Mouse (Mus musculus) CH12.LX (cell line): ENCODE results near the gene Tram2. TPM values are rescaled to one million over a fixed set of nuclear protein-coding genes. Genes with fewer than 3 reads are reported as not detected.

Experiments
- DNase-seq: peaks from one replicate; pipeline ENCODE4 v3.0.0-alpha.2; 2013; ENCODE audit errors: extremely low read depth
- H3K27ac ChIP-seq: 2 replicates; pipeline ENCODE4 v1.5.1; 2012; ENCODE audit warnings: low read depth, mild to moderate bottlenecking, control low read depth, moderate library complexity; ENCODE audit not compliant: insufficient read depth
- H3K27me3 ChIP-seq: replicated peaks from 2 replicates; pipeline ENCODE3; 2012; ENCODE audit warnings: inconsistent platforms
- H3K36me3 ChIP-seq, 2 experiments: replicated peaks in 1 of 2; 2 replicates each; pipeline versions ENCODE3 to v1.6.1; 2012; ENCODE audit warnings: inconsistent platforms in 1 of 2, low read length in 1 of 2, mild to moderate bottlenecking in 1 of 2, mixed read lengths in 1 of 2, moderate library complexity in 1 of 2; ENCODE audit not compliant: control insufficient read depth in 1 of 2, insufficient read depth in 1 of 2
- H3K4me1 ChIP-seq, 2 experiments: 2 replicates each; pipeline ENCODE4 v1.6.1; 2012; ENCODE audit warnings: inconsistent platforms in 1 of 2, moderate library complexity in 1 of 2; ENCODE audit not compliant: insufficient read depth in 2 of 2, control insufficient read depth in 1 of 2
- H3K4me2 ChIP-seq: 2 replicates; pipeline ENCODE4 v1.6.1; 2012; ENCODE audit warnings: low read depth, mild to moderate bottlenecking, control low read depth; ENCODE audit not compliant: poor library complexity, insufficient read depth, severe bottlenecking
- H3K4me3 ChIP-seq, 3 experiments: fragments of 150-350 bp in 1 of 3; sonication (generic) in 1 of 3; replicated peaks in 1 of 3; 2 replicates each; pipeline versions ENCODE3 to v1.5.1; 2011 to 2012; ENCODE audit warnings: low read depth in 2 of 3, low read length in 2 of 3, mild to moderate bottlenecking in 2 of 3, moderate library complexity in 2 of 3, control low read depth in 1 of 3, improper control_type of control experiment in 1 of 3, inconsistent platforms in 1 of 3, mixed read lengths in 1 of 3; ENCODE audit not compliant: poor library complexity in 1 of 3
- H3K79me2 ChIP-seq: replicated peaks from 2 replicates; pipeline ENCODE4 v1.6.1; 2012; ENCODE audit warnings: mild to moderate bottlenecking, moderate library complexity; ENCODE audit not compliant: control insufficient read depth, poor library complexity, insufficient read depth, severe bottlenecking; ENCODE audit errors: extremely low read depth
- H3K9ac ChIP-seq: 2 replicates; pipeline ENCODE4 v1.6.1; 2012; ENCODE audit warnings: low read depth, mild to moderate bottlenecking, control low read depth, moderate library complexity; ENCODE audit not compliant: insufficient read depth
- H3K9me3 ChIP-seq: replicated peaks from 2 replicates; pipeline ENCODE3; 2012; ENCODE audit warnings: low read length, inconsistent platforms, mixed read lengths
- BHLHE40 ChIP-seq: IDR thresholded peaks from 2 replicates; pipeline ENCODE4 v1.6.1; 2011; ENCODE audit warnings: mild to moderate bottlenecking, low read depth, low read length, improper control_type of control experiment
- CHD2 ChIP-seq: IDR thresholded peaks from 2 replicates; pipeline ENCODE4 v1.6.1; 2011; ENCODE audit warnings: low read length, improper control_type of control experiment
- CTCF ChIP-seq, 2 experiments: IDR thresholded peaks in 1 of 2; conservative IDR thresholded peaks in 1 of 2; 2 replicates each; pipeline ENCODE4 v1.5.1; 2011 to 2012; ENCODE audit warnings: low read depth in 2 of 2, low read length in 2 of 2, improper control_type of control experiment in 1 of 2, inconsistent platforms in 1 of 2, mild to moderate bottlenecking in 1 of 2, moderate library complexity in 1 of 2
- ELF1 ChIP-seq: IDR thresholded peaks from 2 replicates; pipeline ENCODE4 v1.6.1; 2014; ENCODE audit warnings: low read depth, mild to moderate bottlenecking, inconsistent platforms, low read length, improper control_type of control experiment
- GABPA ChIP-seq: IDR thresholded peaks from 2 replicates; pipeline ENCODE4 v1.6.1; 2012; ENCODE audit warnings: low read depth, low read length, improper control_type of control experiment, inconsistent platforms; ENCODE audit not compliant: insufficient replicate concordance
- HCFC1 ChIP-seq: IDR thresholded peaks from 2 replicates; pipeline ENCODE4 v1.6.1; 2012; ENCODE audit warnings: low read depth, mild to moderate bottlenecking, inconsistent platforms, low read length, improper control_type of control experiment
- IRF4 ChIP-seq: IDR thresholded peaks from 2 replicates; pipeline ENCODE4 v1.6.1; 2014; ENCODE audit warnings: low read depth, mild to moderate bottlenecking, inconsistent platforms, low read length, improper control_type of control experiment
- KAT2A ChIP-seq: IDR thresholded peaks from 2 replicates; pipeline ENCODE4 v1.6.1; 2012; ENCODE audit warnings: low read length, improper control_type of control experiment, inconsistent platforms; ENCODE audit not compliant: insufficient replicate concordance
- MAFK ChIP-seq: IDR thresholded peaks from 2 replicates; pipeline ENCODE4 v1.6.1; 2011; ENCODE audit warnings: low read length, improper control_type of control experiment; ENCODE audit not compliant: insufficient replicate concordance
- MAX ChIP-seq: IDR thresholded peaks from 2 replicates; pipeline ENCODE4 v1.6.1; 2011; ENCODE audit warnings: low read length, improper control_type of control experiment
- MXI1 ChIP-seq: IDR thresholded peaks from 2 replicates; pipeline ENCODE4 v1.6.1; 2011; ENCODE audit warnings: mild to moderate bottlenecking, low read depth, low read length, improper control_type of control experiment
- MYC ChIP-seq: IDR thresholded peaks from 2 replicates; pipeline ENCODE4 v1.6.1; 2011; ENCODE audit warnings: low read depth, mild to moderate bottlenecking, improper control_type of control experiment, low read length
- PAX5 ChIP-seq: IDR thresholded peaks from 2 replicates; pipeline ENCODE4 v1.6.1; 2012; ENCODE audit warnings: low read length, inconsistent platforms, mixed read lengths
- POLR2A ChIP-seq: IDR thresholded peaks from 2 replicates; pipeline ENCODE4 v1.6.1; 2011; ENCODE audit warnings: low read depth, mild to moderate bottlenecking, improper control_type of control experiment, low read length
- SIN3A ChIP-seq: IDR thresholded peaks from 2 replicates; pipeline ENCODE4 v1.6.1; 2012; ENCODE audit warnings: low read length, improper control_type of control experiment, inconsistent platforms
- SMC3 ChIP-seq: IDR thresholded peaks from 2 replicates; pipeline ENCODE4 v1.6.1; 2011; ENCODE audit warnings: low read depth, low read length, improper control_type of control experiment
- USF1 ChIP-seq: IDR thresholded peaks from 2 replicates; pipeline ENCODE4 v1.6.1; 2014; ENCODE audit warnings: low read depth, mild to moderate bottlenecking, inconsistent platforms, low read length, improper control_type of control experiment
- ZKSCAN1 ChIP-seq: IDR thresholded peaks from 2 replicates; pipeline ENCODE4 v1.6.1; 2012; ENCODE audit warnings: low read depth, inconsistent platforms, low read length, improper control_type of control experiment, borderline replicate concordance
- ZMIZ1 ChIP-seq: IDR thresholded peaks from 2 replicates; pipeline ENCODE4 v1.6.1; 2012; ENCODE audit warnings: low read depth, mild to moderate bottlenecking, inconsistent platforms, low read length, improper control_type of control experiment
- dilution Hi-C: fragments of 300-500 bp; cut with MboI; formaldehyde crosslinking; loops from 2 replicates; pipeline ENCODE4 v1.14.3; 2020; ENCODE audit warnings: low sequenced_read_pairs; ENCODE audit not compliant: extremely low pct_unique_long_range_greater_than_20kb, extremely low pct_ligation_motif_present
- in situ Hi-C: fragments of 300-500 bp; cut with MboI; formaldehyde crosslinking; loops from 3 replicates; pipeline ENCODE4 v1.14.3; 2019; ENCODE audit warnings: low sequenced_read_pairs, low pct_ligation_motif_present, low pct_unique_long_range_greater_than_20kb, mixed read lengths
- polyA plus RNA-seq: library from polyadenylated mRNA; unstranded; fragments of >175 nt; gene quantifications from 2 replicates; pipeline ENCODE4 v1.2.1, GENCODE M21; 2012; ENCODE audit warnings: low read depth; ENCODE audit not compliant: insufficient read length
- total RNA-seq, 2 experiments: library from RNA; depleted of rRNA; stranded (reverse); fragments of 300-350 nt in 1 of 2; fragments of >200 nt in 1 of 2; gene quantifications; 2 replicates each; pipeline ENCODE4 v1.2.3; 2012 to 2014

The Tram2 gene
- total and polyA plus RNA-seq, 3 experiments: 1.9 to 6.6 (median 2.4) TPM

DNA sequence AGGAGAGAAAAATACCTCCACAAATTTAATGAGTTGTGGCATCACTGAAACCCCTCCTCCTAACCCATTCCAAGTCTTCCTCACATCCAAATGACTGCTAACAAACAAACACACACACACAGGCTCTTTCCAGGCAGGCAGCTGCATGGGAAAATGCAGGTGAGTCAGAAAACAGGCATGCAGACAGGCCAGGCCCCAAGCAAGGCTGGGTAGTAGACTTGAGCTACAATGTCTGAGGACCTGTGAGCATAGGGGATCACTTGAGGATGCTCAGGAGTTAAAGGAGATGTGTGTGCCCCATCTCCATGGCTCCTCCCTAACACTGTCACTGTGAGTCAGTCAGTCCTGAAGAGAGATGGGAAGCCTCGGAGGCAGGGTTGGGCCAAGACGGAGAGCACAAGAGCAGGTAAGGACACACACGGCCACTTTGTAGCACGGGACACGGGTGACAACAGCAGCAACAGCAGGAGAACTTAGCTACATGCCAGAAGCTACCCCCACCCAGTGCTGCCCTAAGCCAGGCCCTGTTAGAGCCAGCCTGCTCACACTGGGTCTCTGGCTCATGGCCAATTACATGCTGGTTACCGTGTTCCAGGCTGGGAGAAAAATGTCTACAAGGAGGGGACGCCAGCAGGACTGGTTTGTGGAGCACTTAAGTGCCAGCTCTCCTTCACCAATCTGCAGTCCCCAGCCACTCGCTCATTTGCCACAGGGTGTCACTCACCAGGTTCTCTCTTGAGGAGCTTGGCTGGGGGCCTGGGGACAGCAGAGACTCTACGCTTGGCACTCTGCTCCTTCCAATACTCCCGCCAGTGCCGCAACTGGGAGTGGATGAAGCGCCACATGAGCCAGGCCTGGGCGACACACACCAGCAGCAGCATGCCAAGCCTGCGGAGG, 76.5 kb downstream of the Tram2 start:
- DNase-seq: no peak
- Histone ChIP-seq H3K9me3 (no peaks in the 10 kb centered on the region), H3K27me3 (no peaks in the 10 kb centered on the region), H3K9ac (no peak overlapping the region), H3K4me2 (no peak overlapping the region), H3K79me2 (no peaks in the 10 kb centered on the region; the same call in 1 of the 2 replicates), H3K36me3 (peaks cover 38 to 96% of the 10 kb centered on the region in 2 experiments), H3K4me1 (peaks cover 0 to 22% of the 10 kb centered on the region in 2 experiments; a peak in 2 of 4 replicates), H3K4me3 (no peak overlapping the region), H3K27ac (no peak overlapping the region)
- in situ Hi-C loops: no loop called here
- dilution Hi-C loops: no loop called here
- no peak for TF ChIP-seq POLR2A

DNA sequence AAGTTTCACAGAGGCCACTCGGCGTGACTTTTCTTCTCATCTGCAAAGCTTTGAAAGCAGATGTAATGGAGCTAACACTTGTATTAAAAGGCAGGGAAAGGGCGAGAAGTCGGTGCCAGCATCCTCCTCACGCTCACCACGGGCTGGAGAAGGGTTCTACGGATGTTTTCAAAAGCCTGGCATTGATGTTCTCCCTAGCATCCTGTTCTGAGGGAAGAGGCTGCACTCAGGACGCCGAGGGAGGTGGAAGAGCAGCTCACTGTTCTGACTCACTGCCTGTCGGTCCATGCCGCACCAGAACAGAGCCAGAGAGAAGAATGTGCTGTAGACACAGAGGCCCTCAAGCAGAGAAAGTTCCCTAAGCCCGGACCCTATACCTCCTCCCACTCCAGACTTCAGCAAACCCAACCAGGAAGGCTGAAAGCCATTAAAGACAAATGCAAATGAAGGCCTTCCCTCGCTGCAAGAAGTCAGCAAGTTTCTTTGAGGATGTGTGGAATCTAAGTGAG, 81.1 kb downstream of the Tram2 start:
- H3K79me2 ChIP-seq: no peaks in the 10 kb centered on the region; the same call in 1 of the 2 replicates
- TF ChIP-seq BHLHE40 (no peak), IRF4 (no peak), SIN3A (no peak), PAX5 (no peak), ZMIZ1 (no peak), MAX (no peak), MXI1 (no peak), ZKSCAN1 (no peak), CHD2 (no peak), MYC (no peak), HCFC1 (no peak), GABPA (no peak), KAT2A (no peak), ELF1 (no peak), CTCF (conservative IDR thresholded peaks at IDR 0.05 in 1 of 2, IDR thresholded peaks at IDR 0.05 in 1 of 2; ENCODE audit: low read depth in 2 of 2, low read length in 2 of 2) (no peak), SMC3 (no peak), USF1 (no peak), MAFK (no peak)
- no peak for DNase-seq
- in situ Hi-C loops: no loop called here
- no peak overlapping the region for H3K4me2 ChIP-seq
- peaks cover 21 to 58% of the 10 kb centered on the region in 2 experiments for H3K36me3 ChIP-seq
- H3K27ac ChIP-seq: no peak overlapping the region
- no peak overlapping the region for H3K4me3 ChIP-seq
- peaks cover 0 to 26% of the 10 kb centered on the region in 2 experiments; a peak in 3 of 4 replicates for H3K4me1 ChIP-seq
- H3K27me3 ChIP-seq: no peaks in the 10 kb centered on the region
- H3K9ac ChIP-seq: no peak overlapping the region
- dilution Hi-C loops: no loop called here
- H3K9me3 ChIP-seq: no peaks in the 10 kb centered on the region
